Mouse (Mus musculus): ENCODE measurements around the gene Prkar2a.

The Prkar2a gene

DNA sequence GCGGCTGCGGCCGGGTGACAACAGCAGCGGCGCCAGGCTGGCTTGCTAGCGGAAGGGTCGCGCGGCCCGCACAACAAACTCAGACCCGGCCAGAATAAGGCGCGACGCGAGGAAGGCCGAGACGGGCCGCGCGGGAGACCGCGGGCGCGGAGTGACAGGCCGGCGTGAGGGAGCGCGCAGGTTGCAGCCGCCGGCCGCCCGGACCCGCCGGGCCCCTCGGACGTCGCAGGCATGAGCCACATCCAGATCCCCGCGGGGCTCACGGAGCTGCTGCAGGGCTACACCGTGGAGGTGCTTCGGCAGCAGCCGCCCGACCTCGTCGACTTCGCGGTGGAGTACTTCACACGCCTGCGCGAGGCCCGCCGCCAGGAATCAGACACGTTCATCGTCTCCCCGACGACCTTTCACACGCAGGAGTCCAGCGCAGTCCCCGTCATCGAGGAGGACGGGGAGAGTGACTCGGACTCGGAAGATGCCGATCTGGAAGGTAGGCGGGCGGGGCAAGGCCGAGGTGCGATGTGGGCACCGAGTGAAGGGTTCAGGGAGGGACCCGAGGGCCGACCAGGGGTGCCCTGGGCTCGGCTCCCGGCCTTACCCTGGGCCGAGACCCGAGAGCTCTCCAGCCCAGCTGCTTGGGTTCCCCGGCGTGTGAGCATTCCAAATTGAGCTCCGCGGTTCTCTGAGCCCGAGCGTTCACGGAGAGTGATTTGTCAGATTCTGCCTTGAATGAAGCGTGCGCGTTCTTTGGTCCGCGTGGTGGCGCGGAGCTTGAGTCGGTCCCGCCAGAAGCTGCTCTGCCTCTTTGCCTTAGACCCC is 3.3 kb downstream of the Prkar2a start:
- peak; percentile 25 for DNase-seq (ENCODE audit: low spot score)

DNA sequence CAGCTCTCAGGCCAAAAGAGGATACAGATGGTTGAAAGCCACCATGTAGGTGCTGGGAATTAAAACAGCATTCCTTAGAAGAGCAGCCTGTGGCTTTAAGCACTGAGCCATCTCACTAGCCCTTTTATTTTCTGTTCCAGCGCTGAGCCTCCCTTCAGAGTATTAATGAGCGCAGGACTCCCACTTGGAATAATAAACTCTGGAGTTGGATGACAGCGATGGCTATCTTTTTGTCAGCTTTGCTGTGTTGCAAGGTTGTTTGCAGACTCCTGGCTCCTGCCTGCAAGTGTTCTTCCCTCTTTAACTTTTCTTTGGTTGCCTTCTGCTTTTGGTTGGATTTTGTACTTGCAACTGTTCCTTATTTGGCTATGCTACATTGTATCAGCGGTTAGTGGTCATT is 4.8 kb downstream of the Prkar2a start:
- no peak for DNase-seq (ENCODE audit: low spot score)

DNA sequence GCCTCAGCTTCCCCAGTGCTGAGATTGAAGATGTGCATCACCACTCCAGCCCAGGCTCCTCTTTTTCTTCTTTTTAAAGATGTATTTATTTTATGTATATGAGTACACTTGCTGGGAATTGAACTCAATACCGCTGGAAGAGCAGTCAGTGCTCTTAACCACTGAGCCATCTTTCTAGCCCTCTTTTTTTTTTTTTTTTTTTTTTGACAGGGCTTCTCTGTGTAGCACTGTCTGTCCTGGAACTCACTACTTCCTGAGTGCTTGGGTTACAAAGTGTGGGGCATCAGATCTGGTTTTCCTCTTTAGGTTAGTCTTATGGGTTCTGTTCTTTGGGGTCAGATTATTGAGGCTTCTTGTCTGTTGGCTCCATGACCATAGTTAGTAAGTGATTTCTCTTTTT is 5.4 kb downstream of the Prkar2a start:
- no peak for DNase-seq (ENCODE audit: low spot score)

DNA sequence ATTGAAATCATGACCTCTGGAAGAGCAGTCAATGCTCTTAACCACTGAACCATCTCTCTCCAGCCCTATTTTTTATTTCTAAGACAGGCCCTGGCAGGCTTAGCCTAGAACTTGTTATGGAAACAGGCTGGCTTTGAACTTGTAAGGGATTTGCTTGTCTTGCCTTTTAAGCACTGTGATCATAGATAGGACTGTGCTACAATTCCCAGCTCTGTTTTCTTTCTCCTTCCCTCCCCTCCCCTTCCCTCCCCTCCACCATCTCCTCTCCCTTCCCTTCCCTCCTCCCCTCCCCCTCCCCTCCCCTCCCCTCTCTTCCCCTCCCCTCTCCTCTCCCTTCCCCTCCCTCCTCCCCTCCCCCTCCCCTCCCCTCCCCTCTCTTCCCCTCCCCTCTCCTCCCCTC is 13.4 kb downstream of the Prkar2a start:
- DNase-seq (ENCODE audit: low spot score): no peak

DNA sequence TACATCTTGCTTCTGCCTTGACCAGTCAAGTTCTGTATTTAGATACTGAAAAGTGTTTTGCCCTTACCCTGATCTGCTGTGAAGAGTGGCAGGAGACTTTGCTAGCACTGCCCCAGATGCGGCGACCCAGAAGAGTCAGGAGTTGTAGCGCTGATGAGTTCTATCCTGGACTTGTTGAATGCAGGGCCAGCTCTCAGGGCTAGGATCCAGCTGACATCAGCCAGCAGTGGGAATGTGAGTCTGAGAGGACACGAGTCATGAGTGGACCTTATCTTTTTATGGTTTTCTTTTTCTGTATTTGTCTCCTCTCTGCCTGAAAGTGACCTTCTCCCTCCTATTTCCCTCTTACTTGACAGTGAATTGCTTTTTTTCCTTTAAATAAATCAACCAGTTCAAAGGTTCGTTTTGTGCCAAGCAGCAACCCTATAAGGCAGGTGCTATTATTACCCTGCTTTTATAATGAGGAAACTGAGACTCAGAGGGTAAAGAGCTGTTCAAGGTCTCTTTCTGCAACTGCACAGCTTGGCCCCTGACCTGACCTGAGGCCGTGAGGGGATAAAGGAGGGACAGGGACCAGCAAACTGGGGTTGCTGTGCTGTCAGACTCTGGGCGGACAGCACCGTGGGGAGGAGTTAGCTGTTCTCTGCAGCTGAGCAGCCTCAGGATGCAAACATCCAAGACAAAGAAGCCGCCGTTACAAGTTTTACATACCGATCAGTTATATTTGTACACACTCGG is 14.4 kb downstream of the Prkar2a start:
- DNase-seq (ENCODE audit: low spot score): no peak

DNA sequence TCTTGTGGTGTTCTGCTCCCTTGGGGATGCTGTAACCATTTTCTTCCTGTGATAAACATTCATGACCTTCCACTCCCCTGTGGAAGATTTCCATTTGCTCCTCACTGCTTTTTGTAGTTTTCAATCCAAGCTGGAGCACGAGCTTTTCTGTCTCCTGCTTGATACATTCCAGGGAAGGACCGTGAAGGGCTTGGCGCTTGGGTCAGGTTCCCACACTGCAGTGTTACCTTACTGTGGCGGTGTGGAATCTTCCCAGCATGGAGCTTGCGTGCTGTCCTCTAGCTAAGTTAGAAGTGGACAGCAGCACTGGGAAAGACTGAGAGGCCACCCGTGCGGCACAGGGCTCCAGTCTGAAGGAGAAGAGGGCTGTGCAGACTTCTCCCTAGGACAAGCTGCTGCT is 15.5 kb downstream of the Prkar2a start:
- no peak for DNase-seq (ENCODE audit: low spot score)

DNA sequence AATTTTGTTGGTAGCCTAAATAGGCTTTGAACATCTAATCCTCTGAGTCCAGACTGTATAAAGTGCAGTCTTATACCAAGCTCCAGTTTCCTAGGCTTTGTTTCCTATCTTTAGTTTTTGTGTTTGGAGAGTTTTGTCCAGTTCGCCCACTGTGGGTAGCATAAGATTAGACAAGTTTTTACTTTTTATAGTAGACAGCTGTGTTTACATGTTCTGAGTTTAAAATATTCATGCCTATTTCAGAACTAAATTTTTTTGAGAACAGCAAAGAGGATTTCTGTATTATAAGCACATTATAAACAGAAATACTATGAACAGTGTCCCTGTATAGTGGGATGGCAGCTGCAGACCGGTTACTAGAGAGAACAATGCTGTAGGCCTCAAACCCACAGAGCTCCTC is 18.1 kb downstream of the Prkar2a start:
- no peak for DNase-seq (ENCODE audit: low spot score)

DNA sequence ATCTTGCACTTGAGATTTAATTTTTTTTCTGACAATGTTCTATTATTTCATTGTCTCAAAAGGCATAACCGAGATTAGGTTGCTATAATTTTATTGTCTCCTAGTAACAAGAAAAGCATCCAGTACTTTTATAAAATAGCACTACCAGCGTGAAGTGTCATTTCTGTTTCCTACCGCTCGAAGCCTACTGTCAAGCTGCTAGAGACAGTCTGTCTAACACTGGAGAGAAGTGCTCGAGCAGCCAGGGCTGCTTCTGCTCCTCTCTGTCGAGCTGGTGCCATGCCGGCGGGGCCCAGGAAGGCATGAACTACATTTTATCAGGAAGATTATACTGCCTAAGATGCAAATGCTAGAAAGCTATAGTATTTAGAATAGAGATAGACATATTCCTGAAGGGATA is 19.7 kb downstream of the Prkar2a start:
- no peak for DNase-seq (ENCODE audit: low spot score)

DNA sequence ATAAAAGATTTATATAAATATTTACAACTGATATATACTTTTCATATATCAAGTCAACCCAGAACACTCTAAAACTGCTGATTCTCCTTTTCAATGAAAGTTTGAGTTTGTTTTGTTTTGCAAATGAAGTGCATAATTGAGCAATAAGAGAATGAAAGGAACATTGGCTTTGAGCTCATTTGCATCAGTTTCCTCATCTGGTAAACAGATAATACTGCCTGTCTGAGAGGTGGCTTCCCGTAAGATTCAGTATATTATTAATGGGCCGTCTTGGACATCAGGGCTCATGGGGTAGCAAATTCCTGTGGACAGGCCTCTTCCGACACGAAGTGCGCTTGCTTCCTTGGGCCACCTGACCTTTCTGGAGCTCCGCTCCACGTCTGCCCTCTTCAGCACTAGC is 21.7 kb downstream of the Prkar2a start:
- DNase-seq (ENCODE audit: low spot score): no peak

DNA sequence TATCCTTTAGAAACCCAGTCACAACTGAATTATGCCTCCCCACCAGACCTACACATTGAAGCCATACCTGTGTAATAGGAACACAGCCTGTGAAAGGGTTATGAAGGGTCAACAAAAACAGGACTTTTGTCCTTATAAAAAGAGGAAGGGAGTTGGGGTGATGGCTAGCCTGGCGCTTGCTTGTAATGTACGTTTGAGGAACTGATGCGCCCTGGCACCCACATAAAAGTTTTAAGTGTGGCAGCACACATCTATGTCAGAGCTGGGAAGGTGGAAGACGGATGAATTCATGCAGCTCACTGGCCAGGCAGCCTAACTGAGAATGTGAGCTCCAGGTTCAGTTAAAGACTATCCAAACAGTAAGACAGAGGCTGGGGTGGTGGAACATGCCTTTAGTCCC is 27.1 kb downstream of the Prkar2a start:
- DNase-seq (ENCODE audit: low spot score): peak; percentile 7

DNA sequence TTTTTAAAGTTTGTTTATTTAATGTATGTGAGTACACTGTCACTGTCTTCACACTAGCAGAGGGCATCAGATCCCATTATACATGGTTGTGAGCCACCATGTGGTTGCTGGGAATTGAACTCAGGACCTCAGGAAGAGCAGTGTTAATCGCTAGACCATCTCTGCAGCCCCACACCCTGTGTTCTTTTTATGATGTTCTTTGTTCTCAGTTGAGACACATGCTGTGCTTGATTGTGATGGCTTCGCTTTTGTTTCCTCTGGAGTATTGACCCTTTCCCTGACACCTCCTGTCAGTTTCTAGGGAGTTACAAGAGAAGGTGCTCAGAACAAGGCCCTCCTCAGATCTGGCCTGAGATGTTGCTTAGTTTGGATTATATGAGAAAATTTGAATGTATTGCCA is 34.6 kb downstream of the Prkar2a start:
- no peak for DNase-seq (ENCODE audit: low spot score)

DNA sequence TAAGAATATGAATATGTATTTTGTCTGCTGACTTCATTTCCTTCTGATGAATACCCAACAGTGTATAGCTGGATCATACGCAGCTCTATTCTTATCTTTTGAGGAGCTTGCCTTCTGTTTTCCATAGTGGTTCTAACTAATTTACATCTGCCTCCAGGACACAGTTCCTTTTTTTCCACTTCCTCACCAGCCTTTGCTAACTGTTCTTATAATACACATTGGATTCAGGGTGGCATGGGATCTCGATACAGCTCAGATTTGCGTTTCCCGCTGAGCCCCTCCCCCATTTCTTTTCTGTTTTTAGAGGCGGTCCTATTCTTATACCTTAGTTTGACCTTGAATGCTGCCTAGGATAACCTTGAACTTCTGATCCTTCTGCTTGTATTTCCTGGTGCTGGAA is 37.0 kb downstream of the Prkar2a start:
- DNase-seq (ENCODE audit: low spot score): no peak

DNA sequence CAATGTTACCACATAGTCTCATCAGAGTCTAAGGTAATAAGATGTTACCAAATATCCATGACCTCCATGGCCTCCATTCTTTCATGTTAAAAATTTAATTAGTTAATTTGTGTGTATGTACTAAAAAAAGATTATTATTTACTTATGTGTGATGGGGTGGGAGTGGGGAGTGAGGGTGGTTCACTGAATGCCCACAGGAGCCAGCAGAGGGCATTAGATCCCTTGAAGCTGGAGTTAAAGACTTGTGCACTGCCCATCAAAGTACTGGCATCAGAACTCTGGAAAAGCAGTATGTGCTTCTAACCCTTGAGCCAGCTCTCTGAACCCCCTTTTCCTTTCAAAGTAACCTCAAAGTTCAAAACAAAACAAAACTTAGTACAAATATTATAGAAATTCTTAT is 39.9 kb downstream of the Prkar2a start:
- no peak for DNase-seq (ENCODE audit: low spot score)

DNA sequence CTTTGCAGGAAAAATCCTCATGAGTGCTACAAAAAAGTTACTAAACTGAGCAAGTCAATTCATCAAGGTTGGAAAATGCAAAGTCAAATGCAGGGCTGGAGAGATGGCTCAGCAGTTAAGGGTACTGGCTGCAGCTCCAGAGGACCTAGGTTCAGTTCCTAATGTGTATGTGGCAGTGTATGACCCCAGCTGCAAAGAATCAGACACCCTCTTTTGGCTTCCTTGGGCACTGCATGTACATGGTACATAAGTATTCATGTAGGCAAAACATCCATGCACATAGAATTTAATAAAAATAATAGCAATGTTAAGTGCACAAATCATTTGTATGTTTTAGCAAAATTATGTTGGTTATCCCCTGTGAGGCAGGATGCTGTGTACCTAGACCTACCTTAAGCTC is 43.3 kb downstream of the Prkar2a start:
- DNase-seq (ENCODE audit: low spot score): no peak

DNA sequence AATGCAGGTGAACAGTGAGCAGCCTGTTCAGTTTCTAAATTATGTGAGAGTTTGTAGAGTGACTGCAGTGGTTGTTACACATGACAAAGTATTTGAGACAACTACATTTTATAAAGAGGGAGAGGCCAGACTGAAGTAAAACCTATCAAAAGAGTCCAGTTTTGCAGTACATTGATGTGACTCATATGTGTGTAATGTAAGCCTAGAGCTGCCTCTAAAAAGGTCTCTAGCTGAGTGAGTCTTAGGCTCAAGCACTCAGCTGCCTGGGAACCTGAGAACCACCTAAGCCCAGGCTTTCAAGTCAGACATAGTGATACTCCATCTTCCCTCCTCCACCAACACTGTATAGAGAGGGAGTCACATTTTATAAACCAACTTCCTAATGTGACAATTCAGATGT is 45.5 kb downstream of the Prkar2a start:
- no peak for DNase-seq (ENCODE audit: low spot score)

DNA sequence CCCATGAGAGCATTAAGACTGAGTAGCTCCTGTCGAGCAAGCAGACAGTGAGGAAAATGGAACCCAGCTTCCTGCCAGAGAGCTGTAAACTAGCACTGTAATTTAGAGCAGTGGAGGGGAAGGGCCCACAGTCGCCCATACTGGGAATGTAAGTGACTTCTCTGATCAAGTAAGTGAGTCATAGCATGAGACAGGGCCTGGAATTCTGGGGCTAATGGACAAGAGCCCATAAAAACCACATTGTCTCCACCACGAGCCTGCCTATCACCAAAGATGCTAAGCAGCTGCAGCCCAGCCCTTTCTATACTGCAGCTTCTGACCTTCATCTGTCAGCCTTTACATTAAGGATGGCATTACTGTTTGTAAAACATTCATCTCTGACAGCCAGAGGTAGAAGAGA is 50.1 kb downstream of the Prkar2a start:
- no peak for DNase-seq (ENCODE audit: low spot score)

DNA sequence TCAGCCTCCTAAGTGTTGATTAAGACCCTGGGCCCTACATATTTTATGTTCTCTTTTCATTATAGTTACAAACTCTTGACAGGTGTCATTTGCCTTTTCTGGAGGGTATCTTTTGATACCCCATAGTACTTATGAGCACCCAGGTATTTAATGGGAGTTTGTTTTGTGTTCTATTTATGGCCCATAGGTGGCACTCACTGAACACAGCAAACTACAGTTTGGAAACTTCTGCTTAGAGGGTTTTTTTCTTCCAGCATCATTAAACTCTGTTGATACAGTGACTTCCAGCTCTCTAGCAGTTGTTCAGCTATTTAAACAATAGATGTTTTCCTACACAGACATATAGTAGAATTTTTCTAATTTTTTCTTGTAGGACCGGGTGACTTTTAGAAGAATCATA is 50.9 kb downstream of the Prkar2a start:
- DNase-seq (ENCODE audit: low spot score): no peak

DNA sequence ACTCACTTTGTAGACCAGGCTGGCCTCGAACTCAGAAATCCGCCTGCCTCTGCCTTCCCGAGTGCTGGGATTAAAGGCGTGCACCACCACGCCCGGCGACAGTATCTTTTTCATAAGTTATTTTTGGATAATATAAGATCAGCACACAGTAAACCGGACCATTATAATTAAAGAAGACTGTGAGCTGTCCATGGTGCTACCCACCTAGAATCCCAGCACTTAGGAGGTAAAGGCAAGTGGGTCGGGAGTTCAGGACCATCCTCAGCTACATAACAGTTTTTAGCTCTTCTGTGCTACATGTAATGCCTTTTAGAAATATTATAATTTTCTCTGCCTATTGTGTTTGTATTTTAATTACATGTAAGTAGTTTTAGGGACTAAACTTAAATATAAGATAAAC is 52.9 kb downstream of the Prkar2a start:
- DNase-seq (ENCODE audit: low spot score): no peak

DNA sequence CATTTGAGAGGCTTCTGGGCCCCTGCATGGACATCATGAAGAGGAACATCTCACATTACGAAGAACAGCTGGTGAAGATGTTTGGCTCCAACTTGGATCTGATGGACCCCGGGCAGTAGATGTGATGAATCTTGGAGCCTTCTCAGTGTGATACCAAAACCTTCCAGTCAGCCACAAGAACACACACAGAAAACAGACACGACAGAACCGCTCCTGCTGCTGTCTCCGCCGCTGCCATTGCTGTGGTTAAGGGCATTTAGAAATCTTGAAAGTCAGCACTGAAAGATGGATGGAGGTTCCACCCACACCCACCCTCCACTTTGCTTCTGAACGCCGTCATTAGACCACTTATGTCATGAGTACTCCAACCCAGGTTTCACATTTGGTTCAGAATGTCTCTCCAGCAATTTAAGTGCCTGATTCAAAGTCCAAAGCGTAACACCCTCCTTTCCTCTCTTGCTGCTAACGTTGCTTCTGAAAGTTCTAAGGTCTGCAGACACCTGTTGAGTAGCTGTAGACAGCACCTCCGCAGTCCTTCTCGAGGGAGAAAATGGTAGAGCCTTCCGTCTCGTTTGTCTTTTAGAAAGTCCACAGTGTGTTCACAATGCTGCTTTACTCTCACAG is 57.9 kb downstream of the Prkar2a start:
- no peak for DNase-seq (ENCODE audit: low spot score)

DNA sequence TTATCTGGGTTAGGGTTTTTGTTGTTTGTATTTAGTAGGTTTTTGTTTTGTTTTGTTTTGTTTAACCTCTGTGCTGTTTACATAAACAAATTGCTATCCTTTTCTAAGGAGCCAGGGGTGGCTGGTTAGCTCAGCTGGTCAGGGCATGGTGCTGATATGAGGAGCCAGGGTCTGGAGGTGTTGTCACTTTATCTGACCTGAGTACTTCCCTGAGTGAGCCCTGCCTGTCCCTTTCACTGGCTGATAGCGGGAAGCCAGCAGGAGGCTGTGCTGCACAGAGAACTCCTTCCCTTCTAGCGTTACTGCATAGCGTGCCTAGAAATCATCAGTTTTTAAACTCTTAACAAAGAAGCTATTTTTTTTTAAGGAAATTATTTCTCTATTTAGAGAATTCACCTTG is 58.6 kb downstream of the Prkar2a start:
- DNase-seq (ENCODE audit: low spot score): no peak

DNA sequence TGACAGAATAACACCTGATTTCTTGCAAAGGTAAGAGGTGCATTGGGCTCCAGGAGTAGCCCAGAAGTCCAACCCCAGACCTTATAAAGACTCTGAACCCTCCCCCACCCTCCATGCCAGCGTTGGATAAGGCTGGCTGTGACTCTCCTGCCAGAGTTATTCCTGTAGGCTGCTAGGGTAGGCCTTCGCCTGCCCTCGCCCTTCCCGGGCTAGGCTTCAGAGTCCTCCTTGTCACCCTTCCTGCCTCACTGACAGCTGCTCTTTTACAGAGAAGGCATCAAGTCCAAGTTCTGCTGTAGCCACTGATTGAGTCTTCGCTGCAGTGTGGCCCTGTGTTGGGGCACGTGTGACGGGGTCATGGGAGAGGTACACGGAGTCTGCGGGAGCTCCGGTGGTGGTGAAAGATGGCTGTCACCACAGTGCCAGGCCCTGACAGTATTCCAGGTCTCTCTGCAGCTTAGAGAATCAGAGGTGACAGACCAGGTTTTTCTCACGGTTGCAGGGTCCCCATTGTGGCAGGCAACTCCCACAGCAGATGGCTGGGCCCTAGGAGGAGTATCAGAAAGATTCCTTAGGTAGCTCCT is 59.6 kb downstream of the Prkar2a start:
- no peak for DNase-seq (ENCODE audit: low spot score)

DNA sequence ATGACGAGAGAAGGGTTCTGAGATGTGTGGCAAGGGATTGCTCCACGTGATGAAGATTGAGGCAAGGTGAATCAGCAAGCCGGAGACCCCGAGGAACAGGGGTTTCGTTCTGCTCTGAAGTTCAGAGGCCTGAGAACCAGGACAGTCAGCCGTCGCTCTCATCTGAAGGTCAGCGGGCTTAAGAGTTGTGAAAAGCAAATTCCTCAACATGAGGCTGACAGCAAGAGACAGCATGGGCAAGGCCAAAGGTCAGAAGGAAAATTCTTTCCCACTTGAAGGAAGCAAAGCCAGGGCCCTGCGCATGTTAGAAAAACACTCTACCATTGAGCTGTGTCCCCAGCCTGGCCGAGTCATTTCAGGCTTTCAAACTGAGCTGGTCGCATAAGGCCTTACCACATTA is 61.5 kb downstream of the Prkar2a start:
- DNase-seq (ENCODE audit: low spot score): no peak

Data from lung, postnatal 25 days (tissue).